Mouse (Mus musculus) brain, adult 2 months (tissue): Measurements from ENCODE around the gene Rnase4.

Experiments
- DNase-seq: peaks from one replicate; pipeline ENCODE4 v3.0.0; 2011; ENCODE audit warnings: low read depth, low spot score

The Rnase4 gene

GRCm38 (mm10) chr14:51088166-51088969 lies 2.5 kb upstream of the Rnase4 start:
- DNase-seq: peak; percentile 89

- peak; percentile 98 for DNase-seq
Observed at GRCm38 (mm10) chr14:51088970-51089673, 1.8 kb upstream of the Rnase4 start.

- no peak for DNase-seq
Observed at GRCm38 (mm10) chr14:51089674-51090076, 1.2 kb upstream of the Rnase4 start.

GRCm38 (mm10) chr14:51090077-51090781 lies 648 bp upstream of the Rnase4 start:
- peak; percentile 88 for DNase-seq

GRCm38 (mm10) chr14:51092073-51092620 lies 1.3 kb downstream of the Rnase4 start:
- no peak for DNase-seq

GRCm38 (mm10) chr14:51093496-51093895 lies 2.6 kb downstream of the Rnase4 start:
- DNase-seq: peak; percentile 38

GRCm38 (mm10) chr14:51094096-51094875 lies 3.4 kb downstream of the Rnase4 start:
- DNase-seq: peak; percentile 35

- peak; percentile 29 for DNase-seq
Observed at GRCm38 (mm10) chr14:51094921-51095320, 4.0 kb downstream of the Rnase4 start.

GRCm38 (mm10) chr14:51095736-51096524 lies 5.1 kb downstream of the Rnase4 start:
- no peak for DNase-seq

GRCm38 (mm10) chr14:51098300-51098699 lies 7.4 kb downstream of the Rnase4 start:
- DNase-seq: peak; percentile 25

GRCm38 (mm10) chr14:51098921-51099320 lies 8.0 kb downstream of the Rnase4 start:
- no peak for DNase-seq

GRCm38 (mm10) chr14:51101284-51101683 lies 10.4 kb downstream of the Rnase4 start:
- no peak for DNase-seq

GRCm38 (mm10) chr14:51103217-51103616 lies 12.3 kb downstream of the Rnase4 start:
- peak; percentile 87 for DNase-seq

- DNase-seq: no peak
Observed at GRCm38 (mm10) chr14:51104366-51104765, 13.5 kb downstream of the Rnase4 start.

- no peak for DNase-seq
Observed at GRCm38 (mm10) chr14:51106449-51106967, 15.6 kb downstream of the Rnase4 start.

- no peak for DNase-seq
Observed at GRCm38 (mm10) chr14:51111966-51112365, 21.1 kb downstream of the Rnase4 start.

- no peak for DNase-seq
Observed at GRCm38 (mm10) chr14:51113476-51113875, 22.6 kb downstream of the Rnase4 start.

GRCm38 (mm10) chr14:51113916-51114560 lies 23.2 kb downstream of the Rnase4 start, which contains the start of gene Eddm3b:
Gene Eddm3b (plus strand): TSS chr14:51114426.
- no peak for DNase-seq

GRCm38 (mm10) chr14:51125684-51126083 lies 34.8 kb downstream of the Rnase4 start:
- DNase-seq: no peak
